Mouse (Mus musculus) cerebellum, adult (tissue): ENCODE data around the gene Vps53.
A peak's percentile ranks its signal among the peaks of the same experiment; 100 is the strongest.
"Not testable (repeated sequence)": the region's sequence is repeated elsewhere in the genome, so short reads cannot be mapped to it uniquely, and the experiment has no call there.

ENCODE experiments used
- ATAC-seq: cut with Nextera tagmentation; 2 replicates; pipeline ENCODE4 v1.9.2; 2017; ENCODE audit warnings: mild to moderate bottlenecking, moderate library complexity, mixed read lengths; ENCODE audit not compliant: insufficient number of reproducible peaks, low FRiP score, low TSS enrichment

The Vps53 gene

GRCm38 (mm10) chr11:76027139-76028071 lies 152.0 kb downstream of the Vps53 start, which contains the start of gene Rflnb:
Rflnb (minus strand) TSS chr11:76027782.
- ATAC-seq = peak; percentile 75; the same call in 1 of the 2 replicates

GRCm38 (mm10) chr11:76026527-76027138 lies 152.8 kb downstream of the Vps53 start:
- no peak for ATAC-seq

DNA sequence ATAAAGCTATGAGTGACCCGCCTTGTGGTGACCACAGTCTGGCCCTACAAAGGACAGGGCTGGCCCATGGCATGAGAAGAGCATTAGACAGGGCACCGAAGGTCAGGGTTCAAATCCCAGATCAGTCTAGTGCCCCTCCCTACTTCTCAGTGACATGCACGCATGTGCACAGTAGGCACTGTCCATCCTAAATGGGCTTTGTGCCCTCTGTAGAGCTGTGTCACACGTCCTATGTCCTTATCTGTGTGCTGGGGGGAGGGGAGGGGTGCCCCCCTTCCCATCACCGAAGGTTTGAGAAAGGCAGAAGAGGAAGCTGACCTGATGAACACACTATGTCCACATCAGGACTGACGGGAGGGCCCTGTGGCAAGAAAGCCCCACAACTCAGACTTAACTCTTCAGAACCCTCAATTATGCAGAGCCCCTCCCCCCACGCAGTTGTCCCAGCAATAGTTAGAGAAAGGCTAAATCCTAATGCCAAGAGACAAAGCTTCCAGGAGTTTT lies 154.3 kb downstream of the Vps53 start:
- no peak for ATAC-seq

- ATAC-seq = no peak
These were observed 158.5 kb downstream of the Vps53 start for GRCm38 (mm10) chr11:76020916-76021315.

DNA sequence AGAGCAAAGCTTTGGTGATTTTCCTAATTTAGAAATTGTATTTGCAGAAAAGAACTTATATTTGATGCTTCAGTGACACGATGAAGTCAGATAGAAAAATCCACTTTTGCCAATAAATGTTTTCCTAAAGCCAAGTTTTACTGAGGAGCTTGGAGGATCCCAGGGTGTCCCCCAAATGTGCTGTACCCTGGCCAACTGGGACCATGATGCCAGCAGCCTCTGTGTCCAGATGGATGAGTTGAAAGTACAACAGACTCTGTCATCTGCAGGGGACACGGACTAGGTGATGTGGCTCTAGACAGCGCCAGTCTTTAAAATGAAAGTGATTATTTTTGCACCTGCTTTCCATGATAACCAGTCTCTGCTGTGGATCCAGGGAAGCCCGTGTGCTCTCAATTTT lies 159.6 kb downstream of the Vps53 start:
- no peak for ATAC-seq

DNA sequence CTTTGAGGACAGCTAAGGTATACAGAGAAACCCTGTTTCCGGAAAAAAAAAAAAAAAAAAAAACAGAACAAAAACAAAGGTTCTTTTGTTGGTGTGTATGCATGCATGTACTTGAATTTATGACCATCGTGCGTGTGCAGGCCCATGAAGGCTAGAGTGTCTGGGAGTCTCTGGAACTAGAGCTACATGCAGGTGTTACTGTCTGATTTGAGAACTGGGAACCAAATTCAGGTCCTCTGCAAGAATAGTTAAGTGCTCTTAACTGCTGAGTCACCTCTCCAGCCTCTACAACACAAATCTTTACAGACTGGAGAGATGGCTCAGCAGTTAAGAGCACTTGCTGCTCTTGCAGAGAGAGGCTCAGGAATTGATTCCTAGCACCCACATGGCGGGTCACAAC lies 163.6 kb downstream of the Vps53 start:
- no peak for ATAC-seq

- no peak for ATAC-seq
These were observed 164.2 kb downstream of the Vps53 start for GRCm38 (mm10) chr11:76015251-76015650.

GRCm38 (mm10) chr11:76010838-76011624 lies 168.4 kb downstream of the Vps53 start:
- no peak for ATAC-seq

GRCm38 (mm10) chr11:76009101-76009500 lies 170.3 kb downstream of the Vps53 start:
- ATAC-seq = no peak

GRCm38 (mm10) chr11:76008162-76008561 lies 171.3 kb downstream of the Vps53 start:
- ATAC-seq = no peak

- ATAC-seq = not testable (repeated sequence)
These were observed 175.2 kb downstream of the Vps53 start for GRCm38 (mm10) chr11:76004276-76004675.

GRCm38 (mm10) chr11:76001237-76001878 lies 178.1 kb downstream of the Vps53 start:
- no peak for ATAC-seq

- no peak for ATAC-seq
These were observed 178.7 kb downstream of the Vps53 start for GRCm38 (mm10) chr11:76000701-76001100.

- ATAC-seq = peak; percentile 75; the same call in 1 of the 2 replicates
These were observed 179.8 kb downstream of the Vps53 start, which contains the start of gene 1700016K19Rik for GRCm38 (mm10) chr11:75999440-76000155. 1700016K19Rik (plus strand) TSS chr11:75999912.
